Mouse (Mus musculus) left cerebral cortex, postnatal 36 days (tissue): ENCODE data around the gene Slc25a30. TPM values are rescaled to one million over a fixed set of nuclear protein-coding genes. Genes with fewer than 3 reads are reported as not detected.

Experiments used
- total RNA-seq, 2 experiments: library from RNA; stranded (reverse); gene quantifications; 2 replicates each; pipeline ENCODE4 v1.2.3; 2021

Slc25a30 gene
- total RNA-seq, 2 experiments from 2014 or later: 11.3 to 11.7 TPM

Other genes with a start within 250 kb of the Slc25a30 start
- gene Spert, start 193.9 kb downstream of the Slc25a30 start, total RNA-seq: not detected
- gene Erich6b, start 144.8 kb downstream of the Slc25a30 start, total RNA-seq: not detected
- 10 to 100 TPM; 23.1 to 25.5 TPM for gene Cog3, start 32.5 kb downstream of the Slc25a30 start, total RNA-seq
- 100 to 1,000 TPM; 939 to 945 TPM for gene Tpt1, start 58.1 kb upstream of the Slc25a30 start, total RNA-seq
- 10 to 100 TPM; 12.5 to 15.5 TPM for gene Kctd4, start 168.0 kb upstream of the Slc25a30 start, total RNA-seq
- gene Gtf2f2, start 223.8 kb upstream of the Slc25a30 start, total RNA-seq: 10 to 100 TPM; 15.8 to 16.1 TPM